Mouse (Mus musculus): ENCODE measurements at regions not wholly inside any gene's neighbourhood (a gene's known extent, or its start where the extent isn't known, plus 50 kb on each side); places are given as distances from the start of the nearest gene placed in this dataset.

- Histone ChIP-seq H3K4me1 (ENCODE audit: control insufficient read depth in 1 of 2, insufficient read depth in 2 of 2) (peaks cover 17 to 64% of the 10 kb centered on the region in 2 experiments), H3K36me3 (replicated peaks in 1 of 2; ENCODE audit: control insufficient read depth in 1 of 2, insufficient read depth in 1 of 2, low read length in 1 of 2) (no peaks in the 10 kb centered on the region), H3K4me3 (replicated peaks in 1 of 3; ENCODE audit: low read depth in 2 of 3, low read length in 2 of 3, poor library complexity in 1 of 3) (no peak overlapping the region), H3K27me3 (replicated peaks) (peaks cover 10% of the 10 kb centered on the region), H3K9me3 (replicated peaks; ENCODE audit: low read length) (no peaks in the 10 kb centered on the region), H3K27ac (ENCODE audit: insufficient read depth, low read depth) (no peak overlapping the region), H3K79me2 (replicated peaks; ENCODE audit: control insufficient read depth, extremely low read depth, insufficient read depth, poor library complexity, severe bottlenecking) (no peaks in the 10 kb centered on the region), H3K9ac (ENCODE audit: insufficient read depth, low read depth) (no peak overlapping the region), H3K4me2 (ENCODE audit: insufficient read depth, low read depth, poor library complexity, severe bottlenecking) (no peak overlapping the region)
- in situ Hi-C loops (cut with MboI; ENCODE audit: low pct_ligation_motif_present, low pct_unique_long_range_greater_than_20kb, low sequenced_read_pairs) (loop anchor here (5.0 kb wide), 1 partner anchor 37 kb away; no protein-coding TSS in a partner anchor), dilution Hi-C loops (cut with MboI; ENCODE audit: extremely low pct_ligation_motif_present, extremely low pct_unique_long_range_greater_than_20kb, low sequenced_read_pairs) (no loop called here)
- TF ChIP-seq TCF12 (IDR thresholded peaks at IDR 0.05; ENCODE audit: low read depth, low read length) (no peak), MYC (IDR thresholded peaks at IDR 0.05; ENCODE audit: low read depth, low read length) (no peak), ELF1 (IDR thresholded peaks at IDR 0.05; ENCODE audit: low read depth, low read length) (no peak), CTCF (conservative IDR thresholded peaks at IDR 0.05 in 1 of 2, IDR thresholded peaks at IDR 0.05 in 1 of 2; ENCODE audit: low read depth in 2 of 2, low read length in 2 of 2) (no peak), SIN3A (IDR thresholded peaks at IDR 0.05; ENCODE audit: low read length) (no peak), KAT2A (IDR thresholded peaks at IDR 0.05; ENCODE audit: insufficient replicate concordance, low read length) (no peak), PAX5 (IDR thresholded peaks at IDR 0.05; ENCODE audit: low read length) (no peak), BHLHE40 (IDR thresholded peaks at IDR 0.05; ENCODE audit: low read depth, low read length) (no peak), RCOR1 (conservative IDR thresholded peaks at IDR 0.05; ENCODE audit: low read depth, low read length) (no peak)
- DNase-seq (ENCODE audit: extremely low read depth) = peak; percentile 4
Measured at GRCm38 (mm10) chr2:92809226-92809625, 105.7 kb upstream of the Syt13 start.

- no peak overlapping the region for H3K27ac ChIP-seq (ENCODE audit: insufficient read depth, low read depth)
- no peaks in the 10 kb centered on the region for H3K9me3 ChIP-seq (replicated peaks; ENCODE audit: low read length)
- no peak for DNase-seq (ENCODE audit: extremely low read depth)
- H3K4me1 ChIP-seq (ENCODE audit: control insufficient read depth in 1 of 2, insufficient read depth in 2 of 2) = peaks cover 15 to 58% of the 10 kb centered on the region in 2 experiments
- H3K36me3 ChIP-seq (replicated peaks in 1 of 2; ENCODE audit: control insufficient read depth in 1 of 2, insufficient read depth in 1 of 2, low read length in 1 of 2) = no peaks in the 10 kb centered on the region
- dilution Hi-C loops (cut with MboI; ENCODE audit: extremely low pct_ligation_motif_present, extremely low pct_unique_long_range_greater_than_20kb, low sequenced_read_pairs) = no loop called here
- peaks cover 14% of the 10 kb centered on the region for H3K27me3 ChIP-seq (replicated peaks)
- H3K79me2 ChIP-seq (replicated peaks; ENCODE audit: control insufficient read depth, extremely low read depth, insufficient read depth, poor library complexity, severe bottlenecking) = no peaks in the 10 kb centered on the region
- TF ChIP-seq MAFK (IDR thresholded peaks at IDR 0.05; ENCODE audit: insufficient replicate concordance, low read length) = peak; percentile 72
- TF ChIP-seq ZC3H11A (IDR thresholded peaks at IDR 0.05; ENCODE audit: low read depth, low read length) = no peak
- TF ChIP-seq SIN3A (IDR thresholded peaks at IDR 0.05; ENCODE audit: low read length) = no peak
- no peak for TF ChIP-seq KAT2A (IDR thresholded peaks at IDR 0.05; ENCODE audit: insufficient replicate concordance, low read length)
- TF ChIP-seq ZMIZ1 (IDR thresholded peaks at IDR 0.05; ENCODE audit: low read depth, low read length) = no peak
- no peak for TF ChIP-seq MXI1 (IDR thresholded peaks at IDR 0.05; ENCODE audit: low read depth, low read length)
- no peak for TF ChIP-seq UBTF (IDR thresholded peaks at IDR 0.05; ENCODE audit: low read depth, low read length)
- no peak overlapping the region for H3K4me2 ChIP-seq (ENCODE audit: insufficient read depth, low read depth, poor library complexity, severe bottlenecking)
- H3K9ac ChIP-seq (ENCODE audit: insufficient read depth, low read depth) = no peak overlapping the region
- H3K4me3 ChIP-seq (replicated peaks in 1 of 3; ENCODE audit: low read depth in 2 of 3, low read length in 2 of 3, poor library complexity in 1 of 3) = no peak overlapping the region
- in situ Hi-C loops (cut with MboI; ENCODE audit: low pct_ligation_motif_present, low pct_unique_long_range_greater_than_20kb, low sequenced_read_pairs) = loop anchor here (5.0 to 10.0 kb wide), 3 partner anchors 38 to 315 kb away; no protein-coding TSS in a partner anchor
Measured at GRCm38 (mm10) chr2:92809681-92810323, 105.1 kb upstream of the Syt13 start.
